Mouse (Mus musculus): ENCODE data around the gene Grb10. TPM values are rescaled to one million over a fixed set of nuclear protein-coding genes. Genes with fewer than 3 reads are reported as not detected.

Gene Grb10
- 38.2 and 39.6 TPM in 2 replicates for polyA plus RNA-seq (2012; rRNA removed)

DNA sequence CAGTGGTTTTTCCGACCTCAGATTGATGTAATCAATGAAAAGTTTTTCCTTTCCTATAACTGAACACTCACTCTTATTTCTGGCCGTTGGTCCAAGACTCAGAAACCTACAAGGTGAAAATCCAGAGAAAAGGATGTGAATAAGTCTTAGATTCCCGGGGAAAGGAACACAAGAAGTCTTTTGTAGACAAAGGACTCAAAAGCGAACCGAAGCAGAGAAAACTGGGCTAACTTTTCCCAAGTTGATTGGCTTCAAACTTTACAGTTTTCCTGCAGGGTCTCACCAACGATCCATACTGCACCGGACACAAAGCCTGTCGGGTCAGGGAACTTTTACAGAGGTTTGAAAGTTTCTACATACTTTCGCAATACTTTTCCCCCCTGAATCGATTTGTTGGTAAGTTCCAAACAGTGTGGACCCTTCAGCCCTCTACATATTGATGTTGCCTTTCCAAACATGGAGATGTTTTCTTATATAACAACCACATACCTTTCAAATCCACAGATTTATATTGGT lies at the start of gene Grb10:
Gene Grb10, minus strand, starts transcription at position 214 of the 516 bp plus-strand sequence.
- no peak for DNase-seq (ENCODE audit: low spot score)

DNA sequence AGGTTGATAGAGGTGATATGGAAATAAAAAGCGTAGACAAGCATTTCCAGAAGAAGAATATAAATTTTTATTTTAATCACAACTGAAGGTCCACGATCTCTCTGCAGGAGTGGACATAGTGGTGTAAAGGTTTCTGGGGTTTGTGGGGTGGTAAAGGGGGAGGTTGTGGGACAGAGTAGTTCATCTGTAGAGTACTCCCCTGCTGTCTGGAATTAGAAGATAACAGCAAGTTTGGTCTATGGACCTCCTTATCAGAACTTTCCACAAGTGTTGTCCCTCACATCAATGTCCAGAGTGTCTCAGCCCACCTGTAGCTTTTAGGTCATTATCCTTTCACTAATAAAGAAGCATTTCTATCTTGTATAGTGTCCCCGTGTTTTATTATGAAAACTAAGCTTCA lies 43.2 kb upstream of the Grb10 start:
- no peak for DNase-seq (ENCODE audit: low spot score)

DNA sequence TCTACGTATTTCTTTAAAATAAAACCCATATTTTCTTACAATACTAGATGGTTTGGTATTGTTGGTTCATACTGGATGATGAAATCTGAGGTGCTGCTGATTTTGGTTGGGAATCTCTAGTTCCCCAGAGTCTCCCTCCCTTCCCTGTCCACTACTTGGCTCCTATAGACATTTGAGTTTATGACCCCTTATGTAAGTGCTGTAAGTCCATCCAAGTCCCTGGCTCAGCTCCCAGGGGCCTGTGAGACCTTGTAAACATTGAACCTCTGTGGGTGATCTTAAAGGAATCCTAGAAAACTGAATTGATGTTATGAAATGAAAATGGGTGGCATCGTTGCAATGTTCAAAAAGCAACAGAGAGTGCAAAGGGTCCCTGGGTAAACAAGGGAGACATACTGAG lies 40.7 kb upstream of the Grb10 start:
- DNase-seq (ENCODE audit: low spot score): no peak

DNA sequence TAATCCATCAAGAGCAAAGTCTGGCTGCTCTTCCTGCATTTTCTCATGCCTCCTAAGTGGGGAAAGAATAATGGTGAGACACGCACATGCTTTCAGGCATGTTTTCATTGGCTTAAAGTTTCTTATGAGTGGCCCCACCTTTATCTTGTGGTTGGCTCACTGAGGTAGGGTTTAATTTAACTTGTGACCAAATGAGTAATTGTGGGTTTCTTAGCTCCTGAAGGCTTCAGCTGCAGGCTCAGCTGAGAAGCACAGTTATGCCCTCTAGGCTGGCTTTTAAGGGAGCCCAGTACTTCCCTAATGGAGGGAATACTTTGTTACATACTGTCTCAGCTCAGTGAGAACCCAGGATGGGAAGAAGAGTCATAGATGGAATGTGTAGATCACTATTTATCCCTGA lies 37.0 kb upstream of the Grb10 start:
- no peak for DNase-seq (ENCODE audit: low spot score)

DNA sequence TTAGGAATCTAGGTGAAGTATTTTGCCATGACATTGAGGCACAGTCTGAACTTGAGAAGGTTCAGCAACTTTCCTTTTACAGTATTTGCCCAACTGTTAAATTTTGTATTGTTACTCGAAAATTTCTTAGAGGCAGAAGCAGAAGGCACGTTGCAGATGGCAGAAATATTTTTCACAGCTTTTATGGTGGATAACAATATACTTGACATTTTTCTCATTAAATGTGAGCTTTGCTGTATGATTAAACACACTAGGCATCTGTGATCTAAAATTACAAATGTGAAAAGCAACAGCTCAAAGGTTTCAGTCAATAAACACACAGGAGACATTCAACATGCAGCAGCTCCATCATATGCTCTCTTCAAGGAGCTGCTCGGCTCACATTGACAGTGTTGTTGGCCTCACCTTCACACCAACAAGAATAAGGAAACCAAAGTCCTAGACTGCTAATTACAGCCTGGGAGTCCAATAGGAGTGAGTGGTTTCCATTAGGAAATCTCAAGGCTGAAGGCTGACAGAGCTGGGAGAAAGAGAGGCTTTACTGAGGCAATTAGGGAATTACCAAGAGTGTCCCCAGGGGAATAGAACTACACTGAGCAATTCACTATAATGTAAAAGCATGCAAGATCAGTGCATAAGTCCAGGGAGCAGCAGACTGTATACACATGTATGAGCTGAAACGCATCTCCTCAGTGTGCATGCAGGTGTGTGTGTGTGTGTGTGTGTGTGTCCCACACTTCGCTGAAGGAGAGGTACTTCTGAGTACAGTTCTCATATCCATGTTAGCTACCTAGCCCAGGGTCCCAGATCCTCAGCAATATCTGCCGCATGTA lies 35.1 kb upstream of the Grb10 start:
- DNase-seq (ENCODE audit: low spot score): no peak

DNA sequence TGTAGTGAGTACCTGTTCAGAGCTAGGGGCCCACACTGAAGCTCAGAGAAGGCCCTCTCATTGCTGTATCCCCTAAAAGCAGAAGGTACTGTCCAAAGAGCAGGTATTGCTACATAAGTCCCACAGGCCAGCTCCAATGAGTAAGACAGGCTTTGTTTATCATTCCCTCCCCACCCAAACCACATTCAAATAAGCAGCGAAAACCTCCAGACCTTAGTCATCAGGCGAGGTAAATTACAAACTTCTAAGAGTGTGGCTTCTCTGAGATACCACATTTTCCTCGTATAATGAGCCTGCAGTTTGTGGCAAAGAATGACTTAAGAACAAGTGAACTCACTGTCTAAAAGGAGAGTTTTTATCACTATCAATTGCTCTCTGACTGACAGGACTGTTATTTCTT lies 33.8 kb upstream of the Grb10 start:
- no peak for DNase-seq (ENCODE audit: low spot score)

DNA sequence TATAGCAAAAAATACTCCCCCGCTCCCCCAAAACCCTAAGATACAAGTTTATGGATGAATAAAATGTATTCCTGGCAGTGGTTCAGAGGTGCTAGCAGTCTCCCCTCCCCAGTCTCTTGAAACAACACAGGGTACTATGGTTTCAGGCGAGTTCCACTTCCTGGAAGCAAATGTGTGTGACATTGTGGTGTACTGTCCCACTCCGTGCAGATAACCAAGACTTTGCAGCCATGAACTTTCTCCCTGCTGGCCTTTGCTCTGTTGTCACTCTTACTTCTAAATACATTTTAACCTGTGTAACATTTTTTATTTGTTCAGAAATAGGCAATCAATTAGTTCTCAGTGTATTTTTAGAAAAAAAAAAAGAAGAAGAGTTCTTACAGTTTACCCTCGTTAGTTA lies 20.5 kb upstream of the Grb10 start:
- no peak for DNase-seq (ENCODE audit: low spot score)

DNA sequence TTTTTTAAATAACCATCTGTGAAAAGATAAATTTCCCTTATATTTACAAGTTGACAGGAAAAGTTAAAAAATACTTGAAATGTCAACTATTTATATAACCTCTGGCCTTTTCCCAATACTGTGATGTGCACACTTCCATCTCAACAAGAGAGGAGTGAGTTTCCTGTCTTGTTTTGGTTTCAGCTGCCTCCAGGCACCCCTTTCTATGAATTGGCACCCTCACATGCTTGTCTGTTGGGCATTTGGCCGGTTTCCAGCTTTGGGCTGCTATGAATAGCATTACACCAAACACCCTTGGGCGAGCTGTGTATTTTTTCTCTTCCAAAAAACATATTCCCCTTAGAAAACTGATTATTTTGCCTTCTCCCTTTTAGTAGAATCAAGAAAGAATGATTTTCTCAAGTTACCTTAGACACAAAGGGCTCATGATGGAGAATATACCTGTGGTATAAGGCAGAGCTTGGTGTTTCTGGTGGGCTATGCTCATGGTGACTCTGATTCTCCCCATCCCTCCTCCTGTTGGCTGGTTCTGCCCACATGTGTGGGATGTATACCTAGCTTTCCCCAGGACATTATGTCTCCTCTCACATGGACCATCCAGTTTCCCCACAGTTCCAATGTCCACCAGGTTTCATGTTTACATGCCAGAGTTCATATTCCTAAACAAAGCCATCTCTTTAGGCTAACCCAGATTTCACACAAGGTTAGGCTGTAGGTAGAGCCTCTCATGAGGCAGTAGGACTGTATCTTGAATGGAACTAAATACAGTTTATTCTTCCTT lies 10.3 kb upstream of the Grb10 start:
- DNase-seq (ENCODE audit: low spot score): no peak

DNA sequence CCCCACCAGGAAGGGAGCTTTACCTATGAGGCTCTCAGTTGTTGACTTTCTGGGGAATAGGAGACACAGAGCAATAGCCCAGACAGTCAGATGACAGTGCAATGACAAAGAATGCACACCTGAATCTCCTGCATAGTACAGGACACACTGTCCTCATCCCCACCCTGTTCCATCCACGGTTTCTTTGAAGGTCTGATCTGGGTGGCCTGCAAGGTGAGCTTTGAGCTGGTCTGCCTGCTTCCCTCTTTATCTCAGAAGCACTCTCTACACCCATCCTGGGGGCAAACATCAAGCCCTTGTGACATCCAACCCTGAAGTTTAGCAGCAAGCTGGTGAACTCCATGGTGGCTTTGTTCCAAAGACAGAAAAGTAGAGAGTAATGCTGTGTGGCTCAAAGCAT lies 9.7 kb upstream of the Grb10 start:
- no peak for DNase-seq (ENCODE audit: low spot score)

DNA sequence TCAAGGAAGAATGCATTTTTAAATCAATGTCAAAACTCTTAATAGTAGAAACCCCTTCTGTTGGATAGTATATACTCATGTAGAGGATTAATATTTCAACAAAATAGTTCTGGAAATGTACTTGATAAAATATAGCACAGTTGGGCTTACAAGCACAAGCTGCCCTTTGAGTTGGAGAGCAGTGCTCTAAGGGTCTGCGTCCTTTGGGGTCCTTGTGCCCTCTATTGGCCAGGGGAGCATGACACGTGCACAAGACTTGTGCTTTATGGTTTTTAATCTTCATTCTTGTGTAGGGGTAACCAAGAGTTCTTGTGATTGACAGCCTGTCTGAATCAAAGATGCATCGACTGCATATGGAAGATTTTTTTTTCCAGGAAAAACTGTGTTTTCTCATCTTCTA lies 5.8 kb upstream of the Grb10 start:
- no peak for DNase-seq (ENCODE audit: low spot score)

DNA sequence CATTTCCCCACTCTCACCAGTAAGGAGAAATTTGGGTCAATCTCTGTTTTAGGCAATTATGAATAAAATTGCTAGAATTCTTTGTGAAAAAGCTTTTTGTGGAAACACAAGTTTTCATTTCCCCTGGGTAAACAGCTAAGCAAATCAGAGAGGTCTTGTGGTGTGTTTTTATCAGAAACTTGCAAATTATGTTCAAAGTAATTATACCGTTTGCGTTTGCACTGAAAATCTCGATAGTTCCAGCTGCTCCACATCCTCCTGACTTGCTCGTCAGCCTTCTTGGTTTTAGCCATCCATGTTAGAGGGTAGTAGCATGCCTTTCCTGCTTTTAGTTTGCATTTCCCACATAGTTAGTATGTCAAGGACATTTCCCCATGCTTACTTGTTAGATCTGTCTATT lies 3.3 kb upstream of the Grb10 start:
- DNase-seq (ENCODE audit: low spot score): no peak

DNA sequence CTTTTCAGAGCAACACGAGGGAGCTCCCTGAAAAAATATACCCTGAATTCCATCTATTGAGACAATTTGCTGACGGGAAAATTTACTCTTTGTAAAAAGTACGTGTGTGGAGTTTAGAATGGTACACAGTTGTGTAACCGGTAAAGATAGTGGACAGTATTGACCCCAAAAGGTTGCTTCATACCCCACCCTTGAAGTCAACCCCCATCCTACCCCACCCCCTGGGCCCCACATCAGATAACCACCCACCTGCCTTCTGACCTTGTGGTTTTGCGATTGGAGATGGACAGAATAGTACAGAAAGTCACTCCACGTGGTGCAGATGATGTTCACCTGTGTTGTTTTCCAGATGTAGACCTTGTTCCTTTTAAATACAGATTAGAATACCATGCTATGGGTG lies 2.9 kb upstream of the Grb10 start:
- no peak for DNase-seq (ENCODE audit: low spot score)

DNA sequence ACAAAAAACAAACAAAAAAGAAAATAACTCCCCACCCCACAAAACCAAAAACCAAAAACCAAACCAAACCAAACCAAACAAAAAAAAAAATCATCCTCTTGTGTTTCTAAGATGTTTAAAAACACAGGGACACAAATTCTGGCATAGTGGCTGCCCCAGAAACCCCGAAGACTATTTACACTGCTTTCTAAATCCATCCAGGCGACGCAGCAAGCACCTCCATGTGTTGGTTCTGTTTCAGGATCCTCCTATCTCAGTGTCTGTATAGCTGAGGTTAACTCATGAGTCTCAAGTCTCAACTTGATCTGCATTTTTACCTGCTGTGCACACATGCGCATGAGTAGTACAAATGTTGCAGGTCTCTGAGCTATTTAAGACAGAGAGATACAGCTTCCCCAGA lies 1.9 kb upstream of the Grb10 start:
- DNase-seq (ENCODE audit: low spot score): no peak

DNA sequence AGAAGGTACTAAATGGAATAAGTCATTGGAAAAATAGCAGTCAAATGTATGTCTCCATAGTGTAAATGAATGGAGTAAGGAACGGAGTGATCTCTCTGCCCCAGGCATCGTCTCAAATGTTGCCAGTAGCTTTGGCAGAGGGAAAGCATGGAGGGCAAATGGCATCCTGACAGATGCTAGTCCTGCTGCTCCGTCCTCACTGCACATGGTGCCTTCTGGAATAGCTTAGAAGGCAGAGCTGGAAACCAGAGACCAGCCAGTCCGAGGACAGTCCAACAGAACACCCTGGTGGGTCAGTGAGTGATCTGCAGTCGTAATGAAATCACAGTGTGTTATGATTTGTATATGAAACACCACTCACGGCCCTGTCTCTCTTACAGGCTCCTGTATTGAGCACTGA lies 1.3 kb upstream of the Grb10 start:
- DNase-seq (ENCODE audit: low spot score): no peak

DNA sequence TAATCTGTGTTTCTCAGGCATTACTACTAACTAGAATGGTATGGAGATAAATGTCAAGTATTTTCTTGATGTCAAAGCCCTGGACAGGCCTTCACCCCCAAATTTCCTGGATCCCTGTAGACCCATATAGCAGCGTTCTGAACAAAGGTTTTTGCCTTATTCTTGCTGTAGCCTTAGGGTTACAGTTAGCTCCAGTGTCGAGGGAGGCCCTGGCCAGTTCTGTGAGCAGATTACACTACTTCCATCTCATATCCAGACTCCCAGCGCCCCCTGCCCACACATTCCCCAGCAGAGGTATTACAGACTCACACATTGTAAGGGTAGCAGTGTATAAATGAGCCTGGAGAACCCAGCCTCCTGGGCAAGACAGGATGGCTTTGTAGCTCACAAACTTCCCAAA lies 615 bp upstream of the Grb10 start:
- no peak for DNase-seq (ENCODE audit: low spot score)

DNA sequence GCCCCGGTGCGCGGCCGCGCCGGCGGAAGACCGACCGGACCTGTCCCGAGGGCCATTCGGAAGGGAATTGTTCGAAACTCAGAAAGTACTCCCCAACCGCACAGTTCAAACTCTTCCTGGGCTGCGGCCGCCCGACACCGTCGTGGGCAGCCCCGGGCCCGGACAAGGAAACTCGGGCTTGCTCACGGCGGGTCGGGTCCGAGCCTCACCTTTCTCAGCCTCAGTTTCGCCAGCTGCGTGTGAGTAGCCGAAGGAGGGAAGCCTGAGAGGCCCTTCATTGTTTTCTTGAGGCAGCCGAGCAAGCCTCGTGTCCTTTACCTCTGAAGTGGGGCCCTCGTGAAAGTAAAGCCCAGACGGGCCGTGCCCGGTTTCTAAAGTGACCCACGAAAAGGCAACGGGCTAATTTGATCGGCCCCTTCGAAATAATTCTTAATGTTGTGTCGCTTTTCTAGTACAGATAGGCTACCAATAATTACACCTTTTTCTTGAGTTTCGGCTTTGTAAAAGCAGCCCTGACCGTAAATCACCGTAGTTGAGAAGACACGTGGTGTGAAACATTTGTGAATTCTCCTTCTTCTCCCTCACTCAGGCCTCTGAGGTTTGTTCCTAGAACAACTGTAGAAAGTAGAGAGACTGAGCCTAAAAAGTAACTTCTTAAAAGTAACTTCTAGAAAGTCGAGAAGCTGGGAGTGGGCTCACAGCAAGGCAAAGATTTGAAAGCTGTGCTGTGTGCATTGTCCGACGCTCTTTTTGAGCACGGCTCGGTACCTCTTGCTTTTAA lies 604 bp downstream of the Grb10 start:
- DNase-seq (ENCODE audit: low spot score): no peak

DNA sequence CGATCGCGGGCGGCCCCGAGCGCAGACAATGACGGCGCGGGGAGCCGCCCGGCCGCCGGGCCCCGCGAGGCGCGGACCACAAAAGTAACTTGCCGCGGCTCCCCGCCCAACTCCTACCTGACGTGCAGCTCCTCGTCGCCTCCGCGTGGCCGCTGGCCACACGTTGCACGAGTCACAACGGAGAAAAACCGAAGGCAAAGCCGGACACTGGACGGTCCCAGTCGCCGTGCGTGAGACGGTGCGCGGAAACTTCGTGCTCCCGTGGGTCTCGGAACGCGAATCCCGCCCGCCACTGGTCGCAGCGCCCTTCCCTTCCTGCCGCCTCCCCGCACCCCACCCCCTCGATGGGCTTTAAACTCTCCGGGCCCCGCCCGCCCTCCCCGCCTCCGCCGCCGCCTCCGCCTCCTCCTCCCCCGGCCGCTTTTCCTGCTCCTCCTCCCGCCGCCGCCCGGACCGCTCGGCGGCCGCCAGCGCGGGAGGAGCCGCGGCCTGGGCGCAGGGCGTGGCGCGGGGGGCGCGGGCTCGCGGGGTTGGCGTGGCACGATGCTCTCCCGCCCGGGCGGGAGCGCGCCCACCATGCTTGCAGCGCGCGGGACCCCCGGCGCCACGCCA lies 1.3 kb downstream of the Grb10 start:
- DNase-seq (ENCODE audit: low spot score): peak; percentile 44

DNA sequence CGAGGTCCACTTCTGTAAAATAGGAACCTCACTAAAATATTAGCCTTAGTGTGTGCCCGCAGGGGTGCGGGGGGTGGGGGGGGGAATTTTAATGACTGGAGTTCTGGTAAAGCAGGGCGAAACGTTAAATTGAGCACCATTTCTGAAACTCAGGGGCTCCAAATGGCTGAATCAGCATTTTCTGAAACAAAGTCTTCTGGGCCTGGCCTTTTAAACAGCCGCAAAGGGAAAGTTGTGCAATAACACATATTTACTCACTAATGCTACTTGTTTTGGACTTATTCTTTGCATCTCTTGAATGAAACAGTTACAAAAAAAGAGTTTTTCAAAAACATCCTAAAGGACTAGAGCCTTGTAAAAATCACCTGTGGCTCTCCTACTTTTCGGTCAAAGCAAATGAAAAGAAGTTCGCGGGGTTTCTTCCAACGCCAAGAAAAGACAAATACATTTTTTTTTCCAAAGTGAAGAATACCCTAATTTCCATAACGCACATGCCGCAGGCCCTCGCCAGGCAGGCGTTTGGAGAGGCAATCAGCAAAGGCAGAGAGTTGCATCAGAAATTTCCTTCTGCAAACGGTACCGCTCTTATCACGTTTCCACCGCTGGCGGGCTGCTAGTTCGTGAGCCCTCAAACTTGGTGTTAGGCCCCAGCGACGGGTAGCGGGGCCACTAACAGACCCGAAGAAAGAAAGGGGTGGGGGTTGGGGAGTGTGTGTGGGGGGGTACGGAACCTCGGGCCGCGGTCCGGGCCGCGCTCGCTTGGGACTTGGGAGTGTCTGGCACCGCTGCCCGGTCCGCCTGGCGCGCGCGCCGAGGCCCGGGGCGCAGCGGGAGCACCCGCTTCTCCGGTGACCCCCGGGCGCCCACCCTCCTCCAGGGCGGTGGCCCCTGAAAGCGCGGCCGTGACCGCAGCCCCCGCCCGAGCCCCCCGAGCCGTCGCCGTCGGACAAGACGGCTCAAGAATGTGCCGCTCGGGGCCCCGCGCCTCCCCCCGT lies 2.3 kb downstream of the Grb10 start:
- no peak for DNase-seq (ENCODE audit: low spot score)

DNA sequence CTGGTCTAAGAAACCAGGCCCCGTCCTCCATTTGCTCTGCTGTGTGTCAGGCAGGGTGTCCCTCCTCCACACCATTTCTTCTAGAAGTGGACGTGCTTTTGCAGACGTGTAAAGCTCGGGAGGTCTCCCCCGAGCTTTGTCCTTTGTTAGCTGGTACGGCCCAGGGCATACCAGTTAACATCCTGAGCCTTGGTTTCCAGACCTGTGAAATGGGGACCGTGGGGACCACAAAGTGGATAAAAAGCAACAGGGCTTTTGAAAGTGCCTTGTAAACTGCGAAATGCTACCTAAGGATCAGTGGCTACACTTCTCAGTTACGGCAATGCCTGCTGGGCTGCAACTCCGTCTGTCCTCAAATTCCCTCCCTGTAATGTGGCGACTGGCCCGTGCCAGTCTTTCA lies 3.2 kb downstream of the Grb10 start:
- DNase-seq (ENCODE audit: low spot score): no peak

DNA sequence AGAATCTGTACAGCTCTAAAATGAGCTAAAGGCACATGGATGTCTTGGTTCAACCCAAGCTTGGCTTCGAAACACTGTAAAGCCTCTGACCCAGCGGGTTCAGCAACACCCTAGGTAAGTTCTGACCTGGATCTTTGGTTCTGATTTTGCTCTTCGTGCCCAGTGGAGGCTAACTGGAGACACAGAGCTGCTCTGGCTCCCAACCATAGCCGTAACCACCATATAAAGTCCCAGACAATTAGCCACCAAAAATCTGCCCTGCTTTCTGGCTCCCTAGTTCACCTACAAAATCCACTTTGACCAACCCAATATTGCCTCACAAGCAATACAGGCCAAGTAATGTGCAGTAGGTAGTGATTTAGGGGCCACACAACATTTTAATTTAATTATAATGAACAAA lies 3.7 kb downstream of the Grb10 start:
- DNase-seq (ENCODE audit: low spot score): no peak

DNA sequence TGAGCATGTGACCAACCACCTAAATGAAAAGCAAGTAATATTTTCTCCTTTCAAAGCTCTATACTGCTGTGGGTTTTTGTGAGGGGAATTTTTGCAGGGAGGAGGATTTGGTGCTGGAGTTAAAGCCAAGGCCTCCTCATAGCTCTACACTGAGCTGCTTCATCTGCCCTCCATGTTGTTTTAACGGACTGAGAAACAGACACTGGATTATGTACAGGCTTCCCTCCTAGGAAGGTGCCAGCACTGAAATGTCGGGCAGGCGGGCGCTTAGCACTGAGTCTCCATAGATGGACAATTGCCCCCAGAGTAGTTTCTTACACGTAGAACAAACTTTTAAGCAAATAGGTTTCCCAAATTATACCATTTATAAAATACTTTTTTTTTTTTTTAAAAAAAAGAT lies 4.1 kb downstream of the Grb10 start:
- DNase-seq (ENCODE audit: low spot score): no peak

Measured in urinary bladder, adult 2 months (tissue).